In genomic region chr4:137578181-137578845, GRCm38 (mm10) we compare ENCODE assay signal across 7 mouse cellular contexts. TPM values are rescaled to one million over a fixed set of nuclear protein-coding genes. Genes with fewer than 3 reads are reported as not detected.
DNase-seq lines count a peak whose midpoint lies in the region; ATAC-seq lines count a peak whose summit lies in the region.

No protein-coding gene starts in this region.

- intact Hi-C loops in gastrocnemius, postnatal 14 days (cut with DNase I; ENCODE audit: low total_unique reads), result no loop called here

- H3K27ac ChIP-seq in hindbrain, embryonic 15.5 days (replicated peaks), result no peak overlapping the region
- H3K27ac ChIP-seq in limb, embryonic 11.5 days (replicated peaks; ENCODE audit: low read depth, low read length), result no peak overlapping the region

- ATAC-seq in common myeloid progenitor, adult 5-6 weeks (replicated peaks; ENCODE audit: low read depth, poor library complexity, severe bottlenecking), result peak; percentile 87
- ATAC-seq in hindbrain, embryonic 15.5 days (ENCODE audit: low FRiP score, low read depth), result no peak
- no peak for ATAC-seq in limb, embryonic 11.5 days (ENCODE audit: insufficient number of reproducible peaks, low FRiP score, low TSS enrichment, low read depth)

- peak; percentile 82 for DNase-seq in adrenal gland, postnatal 14 days
- peak; percentile 65 for DNase-seq in gastrocnemius, postnatal 14 days
- DNase-seq in limb, embryonic 11.5 days (ENCODE audit: low spot score), result peak; percentile 79
- peak; percentile 60 for DNase-seq in mesoderm, embryonic 11.5 days (ENCODE audit: low read depth, low spot score)
- peak; percentile 25 for DNase-seq in right cerebral cortex, postnatal 4 days

- H3K4me1 ChIP-seq in hindbrain, embryonic 15.5 days (replicated peaks), result peaks cover 4% of the 10 kb centered on the region; the same call in 1 of the 2 replicates
- no peaks in the 10 kb centered on the region for H3K4me1 ChIP-seq in limb, embryonic 11.5 days (ENCODE audit: control insufficient read depth, insufficient read depth, low read length)

- H3K9me3 ChIP-seq in hindbrain, embryonic 15.5 days, result no peaks in the 10 kb centered on the region
- no peaks in the 10 kb centered on the region for H3K9me3 ChIP-seq in limb, embryonic 11.5 days (ENCODE audit: control insufficient read depth, low read length)

- WGBS in hindbrain, embryonic 15.5 days, result 2% methylated on average over 39 of the region's 39 CpGs
- WGBS in limb, embryonic 11.5 days, result 4% methylated on average over 39 of the region's 39 CpGs

- H3K36me3 ChIP-seq in hindbrain, embryonic 15.5 days, result no peaks in the 10 kb centered on the region
- H3K36me3 ChIP-seq in limb, embryonic 11.5 days (ENCODE audit: control insufficient read depth, insufficient read depth, low read length), result no peaks in the 10 kb centered on the region

- H3K4me2 ChIP-seq in hindbrain, embryonic 15.5 days, result peak overlapping the region; percentile 60
- peak overlapping the region; percentile 72 for H3K4me2 ChIP-seq in limb, embryonic 11.5 days (ENCODE audit: low read depth, severe bottlenecking)

- H3K9ac ChIP-seq in hindbrain, embryonic 15.5 days, result peak overlapping the region; percentile 14; the same call in 1 of the 2 replicates
- H3K9ac ChIP-seq in limb, embryonic 11.5 days (ENCODE audit: low read length), result peak overlapping the region; percentile 30; the same call in 1 of the 2 replicates

- H3K27me3 ChIP-seq in hindbrain, embryonic 15.5 days, result peaks cover 17% of the 10 kb centered on the region
- peaks cover 4% of the 10 kb centered on the region; the same call in 1 of the 2 replicates for H3K27me3 ChIP-seq in limb, embryonic 11.5 days (ENCODE audit: control insufficient read depth, insufficient read depth, low read length)

- H3K4me3 ChIP-seq in hindbrain, embryonic 15.5 days, result peak overlapping the region; percentile 31
- H3K4me3 ChIP-seq in limb, embryonic 11.5 days (ENCODE audit: low read depth, low read length), result peak overlapping the region; percentile 24

RNA-seq across cellular contexts. Expression of gene Ldlrad2, which starts 3.9 kb away (rescaled TPM):
- not detected in 2 replicates for total RNA-seq in adrenal gland, postnatal 14 days (2021)
- total RNA-seq in common myeloid progenitor, adult 5-6 weeks (2017), result not detected in 2 replicates
- total RNA-seq in gastrocnemius, postnatal 14 days (2021), result not detected
- polyA plus RNA-seq in hindbrain, embryonic 15.5 days (2015; fragmentation: Nextera tagmentation; extraction: Ambion mirVana), result 0.54 and 0.59 TPM in 2 replicates
- polyA plus RNA-seq in limb, embryonic 11.5 days (2014; fragmentation: Nextera tagmentation; extraction: Ambion mirVana), result not detected in 2 replicates

RNA-seq across cellular contexts. Expression of gene Usp48, which starts 15.2 kb away (rescaled TPM):
- 95.5 and 107 TPM in 2 replicates for total RNA-seq in adrenal gland, postnatal 14 days (2021)
- 150 and 164 TPM in 2 replicates for total RNA-seq in common myeloid progenitor, adult 5-6 weeks (2017)
- 10 to 100 TPM; 20.1 to 24.4 TPM for total RNA-seq in gastrocnemius, postnatal 14 days (2021)
- 63.0 and 64.0 TPM in 2 replicates for polyA plus RNA-seq in hindbrain, embryonic 15.5 days (2015; fragmentation: Nextera tagmentation; extraction: Ambion mirVana)
- polyA plus RNA-seq in limb, embryonic 11.5 days (2014; fragmentation: Nextera tagmentation; extraction: Ambion mirVana), result 93.0 and 99.6 TPM in 2 replicates

Comparison
In these comparisons a context has a peak if more than half of its experiments do, and no peak if none do; other contexts are left out.
1. DNase-seq: peak in every context shown above with its lines; median percentile 82 in adrenal gland, postnatal 14 days; 79 in limb, embryonic 11.5 days; 65 in gastrocnemius, postnatal 14 days; 60 in mesoderm, embryonic 11.5 days; 25 in right cerebral cortex, postnatal 4 days.